Mouse (Mus musculus) liver, postnatal 0 days (tissue): ENCODE measurements around the gene Zfp629.
"Not testable (repeated sequence)": the region's sequence is repeated elsewhere in the genome, so short reads cannot be mapped to it uniquely, and the experiment has no call there.

ENCODE experiments used
- CTCF ChIP-seq: sonication (generic); IDR thresholded peaks from 2 replicates; pipeline ENCODE4 v1.5.1; 2016; ENCODE audit warnings: antibody characterized with exemption, low read depth
- EP300 ChIP-seq: IDR thresholded peaks from 2 replicates; pipeline ENCODE4 v1.6.1; 2016; ENCODE audit warnings: antibody characterized with exemption, low read depth, mild to moderate bottlenecking

DNA sequence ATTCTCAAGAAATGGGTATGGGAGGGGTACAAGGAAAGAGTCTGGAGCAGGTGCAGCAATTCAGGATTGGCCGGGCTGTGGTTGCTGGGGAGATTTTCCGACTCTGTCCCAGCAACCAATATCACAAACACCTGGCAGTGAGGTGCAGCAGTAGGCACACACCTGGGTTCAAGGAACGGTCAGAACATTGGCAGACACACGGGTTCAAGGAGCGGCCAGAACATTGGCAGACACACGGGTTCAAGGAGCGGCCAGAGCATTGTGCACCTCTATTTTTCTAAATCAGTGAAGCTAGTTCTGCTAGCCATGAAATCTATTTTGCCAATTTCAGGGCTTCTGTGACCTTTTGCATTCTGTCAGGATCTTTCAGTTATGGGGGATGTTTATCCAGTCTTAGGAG is 32.0 kb upstream of the Zfp629 start:
- TF ChIP-seq CTCF, EP300: not testable (repeated sequence)
